Mouse (Mus musculus): ENCODE measurements around the gene Ntrk2.

GRCm38 (mm10) chr13:58882468-58882867 lies 76.1 kb downstream of the Ntrk2 start:
- TF ChIP-seq POLR2A (IDR thresholded peaks at IDR 0.05; ENCODE audit: insufficient read depth, low read depth, low read length) (no peak), CTCF (IDR thresholded peaks at IDR 0.05; ENCODE audit: insufficient read depth, low read depth, low read length) (no peak)

All from olfactory bulb, adult 2 months (tissue).